Mouse (Mus musculus) limb, embryonic 14.5 days (tissue): ENCODE data around the gene Pdxp. TPM values are rescaled to one million over a fixed set of nuclear protein-coding genes. Genes with fewer than 3 reads are reported as not detected.

Experiments used
- ATAC-seq: fragments of 200-750 bp; cut with Nextera tagmentation; 2 replicates; pipeline ENCODE4 v1.8.0; 2017; ENCODE audit warnings: low read depth, moderate number of reproducible peaks, moderate TSS enrichment; ENCODE audit not compliant: low FRiP score
- DNase-seq: peaks from one replicate; pipeline ENCODE4 v3.0.0-alpha.2; 2015; ENCODE audit warnings: low spot score
- H3K27ac ChIP-seq: fragments of 300-500 bp; sonication (generic); replicated peaks from 2 replicates; pipeline ENCODE4 v1.5.1; 2014; ENCODE audit warnings: low read depth, mild to moderate bottlenecking, low read length, moderate library complexity, mixed read lengths
- H3K27me3 ChIP-seq: fragments of 300-500 bp; sonication (generic); 2 replicates; pipeline ENCODE4 v1.6.1; 2014; ENCODE audit warnings: low read length, mixed read lengths; ENCODE audit not compliant: control insufficient read depth, insufficient read depth
- H3K36me3 ChIP-seq: fragments of 300-500 bp; sonication (generic); 2 replicates; pipeline ENCODE4 v1.6.1; 2014; ENCODE audit warnings: mild to moderate bottlenecking, low read length, moderate library complexity, mixed read lengths; ENCODE audit not compliant: control insufficient read depth, insufficient read depth
- H3K4me1 ChIP-seq: fragments of 300-500 bp; sonication (generic); 2 replicates; pipeline ENCODE4 v1.6.1; 2014; ENCODE audit warnings: antibody characterized with exemption, low read length, mixed read lengths; ENCODE audit not compliant: control insufficient read depth, insufficient read depth
- H3K4me2 ChIP-seq: fragments of 300-500 bp; sonication (generic); replicated peaks from 2 replicates; pipeline ENCODE4 v1.6.1; 2014; ENCODE audit warnings: low read depth, mild to moderate bottlenecking, low read length, moderate library complexity; ENCODE audit not compliant: severe bottlenecking
- H3K4me3 ChIP-seq: fragments of 300-500 bp; sonication (generic); replicated peaks from 2 replicates; pipeline ENCODE4 v1.5.1; 2014; ENCODE audit warnings: low read length
- H3K9ac ChIP-seq: fragments of 300-500 bp; sonication (generic); 2 replicates; pipeline ENCODE4 v1.6.1; 2014; ENCODE audit warnings: mild to moderate bottlenecking, low read depth, low read length, moderate library complexity; ENCODE audit not compliant: severe bottlenecking
- H3K9me3 ChIP-seq: fragments of 300-500 bp; sonication (generic); 2 replicates; pipeline ENCODE4 v1.6.1; 2016; ENCODE audit warnings: low read length; ENCODE audit not compliant: control insufficient read depth
- POLR2A ChIP-seq: fragments of 200-500 bp; IDR thresholded peaks from 2 replicates; pipeline ENCODE4 v1.8.0; 2012; ENCODE audit warnings: inconsistent platforms, mild to moderate bottlenecking, moderate library complexity, borderline replicate concordance; ENCODE audit not compliant: insufficient read depth, insufficient read length; ENCODE audit errors: extremely low read depth
- WGBS: fragments of 180-500 bp; shearing (Covaris S2); extraction: QIAGEN DNeasy Blood & Tissue Kit; methylation state at CpG from one replicate; pipeline ENCODE4 v1.1.7; 2014; 5-methylcytosine and 5-hydroxymethylcytosine counted together
- polyA plus RNA-seq, 2 experiments: library from polyadenylated mRNA; depleted of rRNA in 1 of 2; stranded (reverse) in 1 of 2; unstranded in 1 of 2; fragments of >200 nt; fragmentation: Nextera tagmentation in 1 of 2; extraction: Ambion mirVana in 1 of 2; gene quantifications; 2 replicates each; pipeline versions ENCODE4 v1.2.1 to v1.2.3; 2012 to 2014

Gene Pdxp
- polyA plus RNA-seq, 2 experiments = 20.8 to 32.5 TPM

- 10% methylated on average over 2 of the region's 2 CpGs for WGBS
- H3K9ac ChIP-seq = no peak overlapping the region
- no peaks in the 10 kb centered on the region for H3K27me3 ChIP-seq
- H3K36me3 ChIP-seq = peaks cover 57% of the 10 kb centered on the region
- DNase-seq (peak; percentile 87), ATAC-seq (peak; percentile 27; the same call in 1 of the 2 replicates)
- no peak overlapping the region for H3K4me2 ChIP-seq
- H3K4me3 ChIP-seq = no peak overlapping the region
- H3K9me3 ChIP-seq = no peaks in the 10 kb centered on the region
- no peak overlapping the region for H3K27ac ChIP-seq
- no peak for TF ChIP-seq POLR2A
- peaks cover 22% of the 10 kb centered on the region for H3K4me1 ChIP-seq
These were observed 10.5 kb upstream of the Pdxp start for GRCm38 (mm10) chr15:78903243-78903642.

DNA sequence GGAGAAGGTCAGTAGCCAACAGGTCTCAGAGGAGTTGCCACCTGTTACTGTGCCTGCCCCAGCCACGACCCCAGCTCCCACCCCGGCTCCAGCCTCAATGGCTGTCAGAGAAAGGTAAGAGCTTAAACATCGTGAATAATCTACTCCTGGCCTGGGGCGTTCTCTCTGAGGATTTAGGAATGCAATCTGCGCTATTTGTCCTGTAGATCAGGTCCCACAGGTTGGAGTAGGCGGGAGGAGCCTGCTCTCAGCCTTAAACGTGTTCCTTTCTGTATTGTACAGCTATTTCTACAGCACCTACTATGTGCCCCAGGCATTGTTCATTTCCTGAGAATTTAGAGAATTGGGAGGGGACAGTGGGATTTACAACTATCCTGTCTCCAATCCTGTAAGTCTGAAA is 5.3 kb upstream of the Pdxp start:
- Histone ChIP-seq H3K9ac (no peak overlapping the region), H3K4me3 (no peak overlapping the region), H3K4me2 (no peak overlapping the region), H3K36me3 (peaks cover 85% of the 10 kb centered on the region), H3K4me1 (0 out of 2 replicates have a peak, but pooled peaks cover 3% of the 10 kb centered on the region), H3K27me3 (no peaks in the 10 kb centered on the region), H3K27ac (no peak overlapping the region), H3K9me3 (no peaks in the 10 kb centered on the region)
- TF ChIP-seq POLR2A = no peak
- no peak for DNase-seq
- WGBS = 72% methylated on average over 7 of the region's 7 CpGs
- no peak for ATAC-seq

- no peak overlapping the region for H3K27ac ChIP-seq
These were observed 4.7 kb upstream of the Pdxp start for GRCm38 (mm10) chr15:78908982-78909381.

DNA sequence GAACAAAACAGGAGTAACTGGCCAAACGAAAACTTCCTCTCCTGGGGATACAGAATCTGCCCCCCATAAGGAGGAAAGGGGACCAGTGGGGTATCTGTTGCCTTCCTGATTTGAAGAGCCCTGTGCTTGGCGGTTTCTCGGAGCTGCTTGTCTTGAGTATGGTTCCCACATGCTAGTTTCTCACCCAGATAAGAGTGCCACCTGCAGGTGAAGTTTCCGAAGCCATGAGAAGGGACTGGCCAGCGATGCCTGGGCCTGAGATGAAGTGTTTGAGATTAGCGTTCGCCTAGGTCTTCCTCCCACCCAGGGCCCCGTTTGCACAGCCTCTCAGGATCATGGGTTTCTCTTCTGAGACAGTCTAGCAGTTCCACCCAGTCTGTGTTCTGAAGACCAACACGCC is 1.7 kb upstream of the Pdxp start:
- no peaks in the 10 kb centered on the region for H3K27me3 ChIP-seq
- H3K27ac ChIP-seq = no peak overlapping the region
- DNase-seq (no peak), ATAC-seq (no peak)
- WGBS = 40% methylated on average over 9 of the region's 9 CpGs
- no peak for TF ChIP-seq POLR2A
- peaks cover 49% of the 10 kb centered on the region for H3K36me3 ChIP-seq
- H3K9ac ChIP-seq = no peak overlapping the region
- no peak overlapping the region for H3K4me2 ChIP-seq
- no peaks in the 10 kb centered on the region for H3K9me3 ChIP-seq
- no peak overlapping the region for H3K4me3 ChIP-seq
- H3K4me1 ChIP-seq = peaks cover 21% of the 10 kb centered on the region

More at GRCm38 (mm10) chr15:78908982-78909381, 4.7 kb upstream of the Pdxp start:
- Histone ChIP-seq H3K36me3 (peaks cover 80% of the 10 kb centered on the region), H3K4me2 (no peak overlapping the region), H3K4me3 (no peak overlapping the region), H3K9ac (no peak overlapping the region), H3K9me3 (no peaks in the 10 kb centered on the region), H3K4me1 (0 out of 2 replicates have a peak, but pooled peaks cover 4% of the 10 kb centered on the region), H3K27me3 (no peaks in the 10 kb centered on the region)
- WGBS = 89% methylated on average over 8 of the region's 8 CpGs
- DNase-seq (no peak), ATAC-seq (no peak)
- no peak for TF ChIP-seq POLR2A

- peak overlapping the region; percentile 86 for H3K27ac ChIP-seq
- H3K36me3 ChIP-seq = peaks cover 41% of the 10 kb centered on the region
- peak overlapping the region; percentile 71 for H3K9ac ChIP-seq
- TF ChIP-seq POLR2A = no peak
- peaks cover 21% of the 10 kb centered on the region for H3K4me1 ChIP-seq
- WGBS = 3% methylated on average over 56 of the region's 87 CpGs
- peak overlapping the region; percentile 69 for H3K4me3 ChIP-seq
- peak overlapping the region; percentile 94 for H3K4me2 ChIP-seq
- no peak for DNase-seq
- H3K9me3 ChIP-seq = no peaks in the 10 kb centered on the region
- H3K27me3 ChIP-seq = no peaks in the 10 kb centered on the region
- peak; percentile 45 for ATAC-seq
These were observed 538 bp downstream of the Pdxp start for GRCm38 (mm10) chr15:78914091-78914822.
